Comparison of ENCODE assay signal across 8 mouse cellular contexts in genomic region chr2:38013839-38014365, GRCm38 (mm10).
DNase-seq lines count a peak whose midpoint lies in the region; ATAC-seq lines count a peak whose summit lies in the region.

No protein-coding gene starts in this region.

- no peaks in the 10 kb centered on the region for H3K27me3 ChIP-seq in heart, embryonic 10.5 days (ENCODE audit: insufficient read depth, poor library complexity, severe bottlenecking)
- no peaks in the 10 kb centered on the region for H3K27me3 ChIP-seq in lung, embryonic 15.5 days

- H3K9me3 ChIP-seq in heart, embryonic 10.5 days, result no peaks in the 10 kb centered on the region
- no peaks in the 10 kb centered on the region for H3K9me3 ChIP-seq in lung, embryonic 15.5 days

- peaks cover 15% of the 10 kb centered on the region for H3K4me1 ChIP-seq in heart, embryonic 10.5 days
- H3K4me1 ChIP-seq in lung, embryonic 15.5 days, result peaks cover 26% of the 10 kb centered on the region

- no peaks in the 10 kb centered on the region for H3K36me3 ChIP-seq in heart, embryonic 10.5 days
- no peaks in the 10 kb centered on the region for H3K36me3 ChIP-seq in lung, embryonic 15.5 days

- H3K4me3 ChIP-seq in heart, embryonic 10.5 days, result no peak overlapping the region
- no peak overlapping the region for H3K4me3 ChIP-seq in lung, embryonic 15.5 days

- peak; percentile 81 for ATAC-seq in lung, embryonic 15.5 days (ENCODE audit: borderline replicate concordance, extremely low read depth, low FRiP score, low TSS enrichment)

- peak; percentile 89 for DNase-seq in heart, adult 11 months
- no peak for DNase-seq in heart, embryonic 10.5 days (ENCODE audit: low spot score)
- DNase-seq in cerebellum, postnatal 36 days, result peak; percentile 57 to 76
- peak; percentile 15 to 29 for DNase-seq in heart, adult 9 months (ENCODE audit: low spot score in 2 of 2)
- peak; percentile 60 to 73 for DNase-seq in kidney, postnatal 36 days
- DNase-seq in right cerebral cortex, postnatal 14 days, result peak; percentile 19
- no peak for DNase-seq in natural killer cell, adult 2 months (ENCODE audit: low spot score in 2 of 2)

- no peak overlapping the region for H3K9ac ChIP-seq in lung, embryonic 15.5 days

- peak overlapping the region; percentile 24 for H3K4me2 ChIP-seq in lung, embryonic 15.5 days

- H3K27ac ChIP-seq in heart, embryonic 10.5 days, result no peak overlapping the region
- H3K27ac ChIP-seq in lung, embryonic 15.5 days, result peak overlapping the region; percentile 57

- WGBS in heart, embryonic 10.5 days, result 31% methylated on average over 5 of the region's 5 CpGs
- 19% methylated on average over 5 of the region's 5 CpGs for WGBS in lung, embryonic 15.5 days

Comparison
In these comparisons a context has a peak if more than half of its experiments do, and no peak if none do; other contexts are left out.
1. DNase-seq: peak in heart, adult 11 months (single experiment), cerebellum, postnatal 36 days (2 of 2), heart, adult 9 months (2 of 2), kidney, postnatal 36 days (2 of 2) and right cerebral cortex, postnatal 14 days (single experiment); none in heart, embryonic 10.5 days (single experiment) and natural killer cell, adult 2 months (0 of 2).